Mouse (Mus musculus): ENCODE measurements around the gene Zmym2. TPM values are rescaled to one million over a fixed set of nuclear protein-coding genes. Genes with fewer than 3 reads are reported as not detected.

The Zmym2 gene
- polyA plus RNA-seq, 1 experiment: 12.2 TPM

- no peak for DNase-seq (ENCODE audit: low read depth)
Observed at GRCm38 (mm10) chr14:56918532-56918931, 32.1 kb downstream of the Zmym2 start.

GRCm38 (mm10) chr14:56935481-56935880 lies 49.0 kb downstream of the Zmym2 start:
- DNase-seq (ENCODE audit: low read depth): no peak

GRCm38 (mm10) chr14:56939903-56940302 lies 53.5 kb downstream of the Zmym2 start:
- DNase-seq (ENCODE audit: low read depth): no peak

DNA sequence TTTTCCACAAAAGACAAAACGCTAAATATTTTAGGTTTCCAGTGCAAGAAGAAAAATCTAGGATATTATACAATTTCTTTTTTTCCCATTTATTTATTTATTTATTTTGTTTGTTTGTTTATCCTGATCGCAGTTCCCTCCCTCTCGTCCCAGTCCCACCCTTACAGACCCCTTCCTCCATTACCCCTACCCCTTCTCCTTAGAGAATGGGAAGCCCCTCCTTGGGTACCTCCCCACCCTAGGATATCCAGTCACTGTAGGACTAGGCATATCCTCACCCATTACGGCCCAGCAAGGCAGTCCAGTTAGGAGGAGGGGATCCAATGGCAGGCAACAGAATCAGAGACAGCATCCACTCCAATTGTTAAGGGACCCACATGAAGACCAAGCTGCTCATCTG lies 66.5 kb downstream of the Zmym2 start:
- DNase-seq (ENCODE audit: low read depth): no peak

DNA sequence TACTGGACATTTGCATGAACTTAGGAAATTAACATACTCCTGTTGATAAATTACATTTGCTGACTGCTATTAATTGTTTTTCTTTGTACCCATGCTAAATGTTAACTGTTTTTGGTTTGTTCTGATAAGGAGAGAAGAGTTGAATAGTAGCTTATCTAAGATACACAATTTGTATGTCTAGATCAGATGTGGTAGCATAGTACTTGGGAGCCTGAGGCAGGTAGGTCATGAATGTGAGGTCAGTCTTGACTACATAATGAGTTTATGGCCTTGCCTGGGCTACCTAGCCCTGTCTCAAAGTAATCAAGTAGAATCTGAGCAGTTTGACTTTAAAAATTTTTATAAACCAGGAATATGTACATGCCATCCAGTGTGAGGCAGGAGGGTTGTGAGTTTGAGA lies 67.9 kb downstream of the Zmym2 start:
- DNase-seq (ENCODE audit: low read depth): no peak

- DNase-seq (ENCODE audit: low read depth): no peak
Observed at GRCm38 (mm10) chr14:56963969-56964734, 77.7 kb downstream of the Zmym2 start.

- DNase-seq (ENCODE audit: low read depth): no peak
Observed at GRCm38 (mm10) chr14:56969653-56970052, 83.2 kb downstream of the Zmym2 start.

- no peak for DNase-seq (ENCODE audit: low read depth)
Observed at GRCm38 (mm10) chr14:56970160-56970559, 83.7 kb downstream of the Zmym2 start.

DNA sequence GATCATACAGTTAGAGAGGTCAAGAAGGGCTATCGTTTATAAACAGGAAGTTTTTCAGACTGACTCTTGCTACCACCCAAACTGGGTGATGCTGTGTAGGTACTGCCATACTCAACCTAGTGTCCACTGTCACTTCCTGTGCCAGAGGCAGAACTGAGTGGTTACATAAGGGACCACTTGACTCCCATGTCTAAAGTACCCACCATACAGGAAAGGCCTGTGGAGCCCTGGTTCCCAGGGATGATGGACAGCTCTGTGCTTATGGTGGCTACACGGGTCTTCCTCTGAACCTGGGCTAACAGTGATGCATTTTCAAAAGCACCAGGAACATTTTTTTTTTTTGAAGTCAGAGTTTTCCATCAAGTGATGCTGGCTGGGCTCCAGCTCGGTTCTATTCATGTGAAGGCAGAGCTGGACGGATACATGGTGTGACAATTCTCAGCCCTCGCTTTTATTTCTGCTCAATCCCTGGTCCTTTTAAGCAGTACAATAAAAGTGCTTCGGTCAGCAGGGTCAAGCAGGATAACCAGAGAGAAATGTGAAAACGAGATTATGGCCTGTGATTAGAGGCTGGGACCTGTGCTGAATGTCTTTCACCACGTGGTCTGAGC lies 91.7 kb downstream of the Zmym2 start:
- no peak for DNase-seq (ENCODE audit: low read depth)

- no peak for DNase-seq (ENCODE audit: low read depth)
Observed at GRCm38 (mm10) chr14:56988621-56989020, 102.2 kb downstream of the Zmym2 start.

Other genes starting within 250 kb of the Zmym2 start
- 5.3 and 5.4 TPM in 2 replicates for gene Mphosph8, start 218.4 kb upstream of the Zmym2 start, polyA plus RNA-seq (2012; rRNA removed)
- gene Pspc1, start 108.3 kb upstream of the Zmym2 start, polyA plus RNA-seq (2012; rRNA removed): 5.9 and 7.4 TPM in 2 replicates
- gene Zmym5, start 74.9 kb upstream of the Zmym2 start, polyA plus RNA-seq (2012; rRNA removed): 8.9 and 9.0 TPM in 2 replicates
- gene Gja3, start 171.4 kb downstream of the Zmym2 start, polyA plus RNA-seq (2012; rRNA removed): 0.11 TPM in 1 of 2 replicates, not detected in the other
- 2.2 and 2.9 TPM in 2 replicates for gene Gjb2, start 218.0 kb downstream of the Zmym2 start, polyA plus RNA-seq (2012; rRNA removed)
- not detected in 2 replicates for gene Gm4491, start 229.2 kb downstream of the Zmym2 start, polyA plus RNA-seq (2012; rRNA removed)
- gene Gjb6, start 247.0 kb downstream of the Zmym2 start, polyA plus RNA-seq (2012; rRNA removed): 5.8 and 6.2 TPM in 2 replicates

All from gonadal fat pad, adult 2 months (tissue).